Mouse (Mus musculus): ENCODE results near the gene Cluh. TPM values are rescaled to one million over a fixed set of nuclear protein-coding genes. Genes with fewer than 3 reads are reported as not detected.

Cluh gene
- polyA plus RNA-seq, 1 experiment from 2014 or later: 15.2 TPM

DNA sequence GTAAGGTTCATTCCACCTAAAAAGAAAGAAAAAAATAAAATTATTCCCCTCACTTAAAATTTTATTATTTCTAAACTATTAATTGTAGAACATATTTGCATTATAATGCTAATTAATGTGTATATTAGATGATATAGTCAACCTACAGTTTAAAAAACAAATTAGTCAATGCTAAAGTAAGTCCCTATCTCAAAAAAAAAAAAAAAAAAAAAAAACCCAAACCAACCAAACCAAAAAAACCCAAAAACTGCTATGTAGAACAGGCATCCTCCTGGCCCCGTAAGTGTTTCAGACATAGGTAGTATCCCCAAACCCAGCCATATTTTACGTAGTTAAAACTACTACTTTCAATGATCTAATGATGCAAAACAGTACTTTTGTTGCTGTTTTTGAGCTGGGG lies 50.2 kb downstream of the Cluh start:
- no peak overlapping the region for H3K4me3 ChIP-seq (replicated peaks; ENCODE audit: low read length)
- H3K36me3 ChIP-seq (ENCODE audit: control insufficient read depth, insufficient read depth): peaks cover 5% of the 10 kb centered on the region; the same call in 1 of the 2 replicates
- no peak overlapping the region for H3K9ac ChIP-seq (replicated peaks; ENCODE audit: low read depth, low read length)
- no peak overlapping the region for H3K4me2 ChIP-seq (ENCODE audit: low read length)
- ATAC-seq: no peak
- 99% methylated on average over 2 of the region's 2 CpGs for WGBS
- no peaks in the 10 kb centered on the region for H3K27me3 ChIP-seq (replicated peaks; ENCODE audit: control insufficient read depth, insufficient read depth, low read length)
- H3K27ac ChIP-seq (ENCODE audit: low read length): no peak overlapping the region
- no peaks in the 10 kb centered on the region for H3K9me3 ChIP-seq (ENCODE audit: control insufficient read depth, low read length)
- no peaks in the 10 kb centered on the region for H3K4me1 ChIP-seq (replicated peaks; ENCODE audit: control insufficient read depth, insufficient read depth, low read length)

DNA sequence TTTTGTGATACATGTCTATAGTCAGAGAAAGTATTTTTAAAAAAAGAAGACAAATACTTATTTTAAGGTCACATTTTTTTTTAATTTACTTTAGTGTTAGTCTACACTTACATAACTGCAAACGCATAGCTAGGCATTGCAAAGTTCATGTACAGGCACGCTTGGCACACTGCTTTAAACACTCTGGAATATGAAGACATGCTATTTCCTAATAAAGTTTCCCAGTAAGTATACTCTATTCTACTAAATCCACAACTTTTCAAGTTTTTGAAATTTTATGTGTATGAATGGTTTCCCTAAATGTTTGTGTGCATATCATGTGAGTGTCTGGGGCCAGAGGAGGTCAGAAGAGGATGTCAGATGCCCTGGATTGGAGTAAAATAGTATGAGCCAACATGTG lies 54.8 kb downstream of the Cluh start:
- no peak for ATAC-seq
- Histone ChIP-seq H3K9me3 (ENCODE audit: control insufficient read depth, low read length) (no peaks in the 10 kb centered on the region), H3K4me1 (replicated peaks; ENCODE audit: control insufficient read depth, insufficient read depth, low read length) (peaks cover 2% of the 10 kb centered on the region; the same call in 1 of the 2 replicates), H3K36me3 (ENCODE audit: control insufficient read depth, insufficient read depth) (no peaks in the 10 kb centered on the region), H3K27ac (ENCODE audit: low read length) (no peak overlapping the region), H3K4me3 (replicated peaks; ENCODE audit: low read length) (no peak overlapping the region), H3K27me3 (replicated peaks; ENCODE audit: control insufficient read depth, insufficient read depth, low read length) (no peaks in the 10 kb centered on the region), H3K9ac (replicated peaks; ENCODE audit: low read depth, low read length) (no peak overlapping the region), H3K4me2 (ENCODE audit: low read length) (no peak overlapping the region)
- WGBS: 95% methylated on average over 2 of the region's 2 CpGs

DNA sequence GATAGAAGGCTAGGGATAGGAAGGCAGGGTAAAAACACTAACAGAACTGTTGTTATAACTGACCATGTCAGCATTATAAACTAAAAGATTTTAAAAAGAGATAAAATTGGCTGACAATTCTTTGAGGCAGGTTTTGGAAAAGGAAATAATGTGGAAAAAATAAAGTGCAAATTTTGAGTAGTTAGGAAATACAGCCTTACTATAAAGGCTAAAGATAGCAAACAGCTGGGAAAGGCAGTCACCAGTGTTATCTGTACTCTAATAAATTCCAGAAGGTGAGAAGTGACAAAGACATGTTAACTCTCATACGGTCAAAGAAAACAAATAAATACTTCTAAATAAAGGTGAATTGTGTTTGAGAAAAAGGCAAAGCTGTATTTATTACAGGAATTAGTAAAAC lies 59.5 kb downstream of the Cluh start:
- Histone ChIP-seq H3K4me1 (replicated peaks; ENCODE audit: control insufficient read depth, insufficient read depth, low read length) (peaks cover 2% of the 10 kb centered on the region; the same call in 1 of the 2 replicates), H3K36me3 (ENCODE audit: control insufficient read depth, insufficient read depth) (no peaks in the 10 kb centered on the region), H3K9me3 (ENCODE audit: control insufficient read depth, low read length) (no peaks in the 10 kb centered on the region), H3K4me3 (replicated peaks; ENCODE audit: low read length) (no peak overlapping the region), H3K9ac (replicated peaks; ENCODE audit: low read depth, low read length) (no peak overlapping the region), H3K4me2 (ENCODE audit: low read length) (no peak overlapping the region), H3K27me3 (replicated peaks; ENCODE audit: control insufficient read depth, insufficient read depth, low read length) (no peaks in the 10 kb centered on the region), H3K27ac (ENCODE audit: low read length) (no peak overlapping the region)
- 88% methylated on average over 1 of the region's 1 CpGs for WGBS
- no peak for ATAC-seq

DNA sequence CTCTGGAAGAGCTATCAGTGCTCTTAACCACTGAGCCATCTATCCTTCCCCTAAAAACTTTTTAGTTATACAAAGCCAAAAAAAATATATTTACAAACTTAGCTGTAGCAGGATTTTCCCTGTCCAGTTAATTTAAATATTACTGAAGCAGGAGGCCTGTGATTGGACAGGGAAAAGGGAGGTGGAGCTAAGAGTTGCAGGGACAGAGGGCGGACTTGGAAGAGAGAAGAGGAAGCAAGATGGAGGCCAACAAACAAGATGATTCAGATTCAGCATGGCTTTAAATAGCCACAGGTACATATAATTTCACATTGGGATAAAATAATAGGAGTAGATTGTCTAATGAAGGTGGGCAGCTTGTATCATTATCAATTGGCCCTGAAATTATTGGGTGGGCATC lies 61.4 kb downstream of the Cluh start:
- no peak overlapping the region for H3K4me2 ChIP-seq (ENCODE audit: low read length)
- no peak overlapping the region for H3K4me3 ChIP-seq (replicated peaks; ENCODE audit: low read length)
- H3K9me3 ChIP-seq (ENCODE audit: control insufficient read depth, low read length): no peaks in the 10 kb centered on the region
- peaks cover 2% of the 10 kb centered on the region; the same call in 1 of the 2 replicates for H3K4me1 ChIP-seq (replicated peaks; ENCODE audit: control insufficient read depth, insufficient read depth, low read length)
- H3K27ac ChIP-seq (ENCODE audit: low read length): no peak overlapping the region
- WGBS: 100% methylated on average over 1 of the region's 1 CpGs
- H3K36me3 ChIP-seq (ENCODE audit: control insufficient read depth, insufficient read depth): no peaks in the 10 kb centered on the region
- H3K27me3 ChIP-seq (replicated peaks; ENCODE audit: control insufficient read depth, insufficient read depth, low read length): no peaks in the 10 kb centered on the region
- no peak overlapping the region for H3K9ac ChIP-seq (replicated peaks; ENCODE audit: low read depth, low read length)
- ATAC-seq: no peak

DNA sequence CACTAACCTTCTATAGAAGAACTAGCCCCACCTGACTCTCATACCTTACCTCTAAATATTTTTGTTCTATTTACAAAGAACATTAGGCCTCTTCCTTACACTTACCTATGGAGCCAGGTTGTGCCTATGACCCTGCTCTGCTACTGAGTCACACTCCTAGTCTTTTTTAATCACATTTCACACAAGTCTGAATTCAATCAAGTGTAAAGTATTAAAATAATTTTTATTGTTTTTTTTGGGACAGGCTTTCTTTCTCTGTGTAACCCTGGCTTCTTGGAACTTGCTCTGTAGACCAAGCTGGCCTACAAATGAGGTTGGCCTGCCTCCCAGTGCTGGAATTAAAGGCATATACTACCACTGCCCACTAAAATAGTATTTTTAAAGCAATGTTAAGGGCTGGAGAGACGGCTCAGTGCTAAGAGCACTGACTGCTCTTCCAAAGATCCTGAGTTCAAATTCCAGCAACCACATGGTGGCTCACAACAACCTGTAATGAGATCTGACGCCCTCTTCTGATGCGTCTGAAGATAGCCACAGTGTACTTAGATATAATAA lies 66.8 kb downstream of the Cluh start:
- Histone ChIP-seq H3K27ac (ENCODE audit: low read length) (no peak overlapping the region), H3K4me1 (replicated peaks; ENCODE audit: control insufficient read depth, insufficient read depth, low read length) (peaks cover 24% of the 10 kb centered on the region), H3K9ac (replicated peaks; ENCODE audit: low read depth, low read length) (no peak overlapping the region), H3K27me3 (replicated peaks; ENCODE audit: control insufficient read depth, insufficient read depth, low read length) (no peaks in the 10 kb centered on the region), H3K4me3 (replicated peaks; ENCODE audit: low read length) (no peak overlapping the region), H3K9me3 (ENCODE audit: control insufficient read depth, low read length) (no peaks in the 10 kb centered on the region), H3K36me3 (ENCODE audit: control insufficient read depth, insufficient read depth) (no peaks in the 10 kb centered on the region), H3K4me2 (ENCODE audit: low read length) (no peak overlapping the region)
- no peak for ATAC-seq
- 86% methylated on average over 3 of the region's 3 CpGs for WGBS

Other genes starting within 250 kb of the Cluh start
- gene Rap1gap2, start 38.6 kb upstream of the Cluh start, polyA plus RNA-seq (2015; fragmentation: Nextera tagmentation; extraction: Ambion mirVana): 10.7 and 12.9 TPM in 2 replicates
- 3.1 and 3.4 TPM in 2 replicates for gene Ccdc92b, start 29.9 kb upstream of the Cluh start, polyA plus RNA-seq (2015; fragmentation: Nextera tagmentation; extraction: Ambion mirVana)
- 48.9 and 51.2 TPM in 2 replicates for gene Pafah1b1, start 75.2 kb downstream of the Cluh start, polyA plus RNA-seq (2015; fragmentation: Nextera tagmentation; extraction: Ambion mirVana)
- gene Mettl16, start 121.3 kb downstream of the Cluh start, polyA plus RNA-seq (2015; fragmentation: Nextera tagmentation; extraction: Ambion mirVana): 57.5 and 58.7 TPM in 2 replicates
- gene Mnt, start 181.4 kb downstream of the Cluh start, polyA plus RNA-seq (2015; fragmentation: Nextera tagmentation; extraction: Ambion mirVana): 8.6 and 9.2 TPM in 2 replicates
- 13.1 and 18.2 TPM in 2 replicates for gene Sgsm2, start 247.6 kb downstream of the Cluh start, polyA plus RNA-seq (2015; fragmentation: Nextera tagmentation; extraction: Ambion mirVana)
- gene Tsr1, start 248.6 kb downstream of the Cluh start, polyA plus RNA-seq (2015; fragmentation: Nextera tagmentation; extraction: Ambion mirVana): 38.0 and 41.5 TPM in 2 replicates

All from forebrain, embryonic 16.5 days (tissue).